Mouse (Mus musculus) adrenal gland, postnatal 14 days (tissue): Measurements from ENCODE around the gene Necab2. TPM values are rescaled to one million over a fixed set of nuclear protein-coding genes. Genes with fewer than 3 reads are reported as not detected.
A peak's percentile ranks its signal among the peaks of the same experiment; 100 is the strongest.

Experiments used
- DNase-seq: peaks from one replicate; pipeline ENCODE4 v3.0.0; 2021; ENCODE audit warnings: mixed read lengths
- total RNA-seq: library from RNA; stranded (reverse); gene quantifications from 2 replicates; pipeline ENCODE4 v1.2.3, GENCODE M21; 2021

Gene Necab2
- total RNA-seq, 1 experiment from 2014 or later, result 10.6 TPM

DNA sequence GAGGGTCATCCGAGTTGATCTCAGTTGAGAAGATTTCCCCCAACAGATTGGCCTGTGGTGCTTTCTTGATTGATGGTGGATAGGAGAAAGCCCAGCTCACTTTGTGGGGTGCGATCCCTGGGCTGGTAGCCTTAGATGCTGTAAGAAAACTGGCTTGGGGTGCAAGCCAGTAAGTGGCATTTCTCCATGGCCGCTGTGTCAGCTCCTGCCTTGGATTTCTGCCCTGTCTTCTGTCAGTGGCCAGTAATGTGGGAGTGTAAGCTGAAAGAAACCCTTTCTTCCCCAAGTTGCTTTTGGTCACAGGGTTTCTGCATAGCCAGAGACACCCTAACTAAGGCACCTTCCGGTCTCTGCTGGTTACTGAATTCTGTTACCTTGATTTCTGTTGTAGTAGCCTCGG lies 9.5 kb downstream of the Necab2 start:
- DNase-seq, result no peak

DNA sequence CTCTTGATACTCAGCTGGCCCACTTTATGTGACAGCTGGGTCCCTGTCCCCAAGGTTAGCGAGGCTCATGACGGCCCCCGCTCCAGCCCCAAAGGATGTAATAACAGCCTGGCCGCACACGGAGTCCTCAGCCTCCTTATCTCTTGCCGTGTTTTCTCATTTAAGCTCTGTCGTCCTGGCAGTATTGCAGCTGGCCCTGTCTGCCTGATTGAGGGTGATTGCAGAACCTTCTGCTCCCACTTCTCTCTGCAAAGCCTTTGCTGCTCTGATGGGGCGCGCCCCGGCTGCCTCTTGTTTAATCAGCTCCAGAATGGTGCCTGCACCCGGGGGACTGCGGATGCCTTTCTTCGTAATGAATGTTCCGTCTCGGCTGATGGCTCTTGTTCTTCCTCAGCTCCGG lies 13.2 kb downstream of the Necab2 start:
- peak; percentile 55 for DNase-seq

DNA sequence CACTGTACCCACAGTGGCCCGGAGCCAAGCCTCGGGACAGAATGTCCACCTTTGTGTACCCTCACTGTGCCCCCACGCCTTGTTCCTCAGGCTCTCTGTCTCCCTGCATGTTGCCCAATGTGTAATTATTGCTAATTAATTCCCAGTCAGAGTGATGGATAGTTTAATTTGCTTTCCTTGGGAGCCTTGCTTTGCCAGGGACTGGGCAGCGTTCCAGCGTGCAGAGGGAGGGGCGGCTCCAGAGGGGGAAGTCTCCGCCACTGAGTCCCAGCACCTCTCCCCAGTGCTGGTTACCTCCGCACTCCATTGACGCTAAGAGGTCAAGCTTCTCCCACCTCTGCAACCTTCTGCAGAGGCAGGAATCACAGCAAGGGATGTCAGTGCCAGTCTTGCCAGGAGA lies 14.8 kb downstream of the Necab2 start:
- DNase-seq, result peak; percentile 60

DNA sequence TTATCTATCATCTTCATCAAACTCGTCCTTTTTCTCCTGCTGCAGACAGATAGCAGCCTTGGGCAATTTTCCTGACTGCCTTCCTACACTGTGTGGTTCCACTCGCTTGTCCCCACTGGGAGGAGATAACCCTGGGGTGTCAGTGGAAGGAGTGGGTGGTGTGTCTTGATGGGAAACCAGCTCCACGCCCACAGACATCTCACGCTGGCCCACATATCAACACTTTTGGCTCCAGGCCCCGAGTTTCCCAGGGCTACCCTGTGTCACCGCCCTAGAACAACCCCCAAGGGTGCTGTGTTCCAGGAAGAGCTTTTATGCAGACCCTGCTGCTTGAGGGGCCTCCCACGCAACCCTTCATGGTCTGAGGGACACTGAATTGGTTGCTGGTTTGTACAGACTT lies 17.2 kb downstream of the Necab2 start:
- peak; percentile 31 for DNase-seq

DNA sequence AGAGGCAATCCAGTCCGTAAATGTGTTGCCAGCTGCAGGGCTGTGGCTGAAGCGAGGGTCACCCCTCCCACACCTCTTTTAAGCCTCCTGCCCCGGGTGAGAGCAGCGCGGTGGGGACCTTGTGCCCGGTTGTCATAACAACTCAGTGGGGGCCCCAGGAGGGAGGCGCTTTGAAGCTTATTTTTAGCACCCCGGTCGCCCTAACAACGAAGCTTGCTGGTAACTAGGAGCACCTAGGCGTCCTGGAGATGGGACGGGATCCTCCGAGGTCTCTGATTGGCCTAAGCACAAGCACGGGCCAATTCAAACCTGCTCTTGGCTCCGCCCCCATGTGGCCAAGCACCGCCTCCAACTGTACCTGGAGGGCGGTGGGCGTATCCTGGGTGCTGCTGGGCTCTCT lies 19.6 kb downstream of the Necab2 start:
- peak; percentile 60 for DNase-seq

DNA sequence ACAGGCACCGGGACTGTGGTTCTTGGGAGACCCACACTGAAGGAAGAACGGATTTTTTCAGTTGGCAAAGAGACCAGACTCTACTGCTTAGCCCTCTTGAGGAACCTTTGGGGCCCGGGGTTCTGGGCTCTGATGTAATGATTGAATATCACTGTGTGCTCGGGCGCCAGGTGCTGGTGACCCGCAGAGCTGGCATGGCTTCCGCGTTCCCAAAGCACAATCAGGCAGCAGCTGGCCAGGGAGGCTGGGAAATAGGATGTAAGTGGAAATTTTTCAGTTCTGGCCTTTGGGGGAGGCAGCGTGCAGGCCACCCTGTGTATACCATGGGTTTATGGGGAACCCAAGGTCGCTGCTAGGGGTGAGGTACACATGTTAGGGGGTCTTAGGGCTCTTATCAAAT lies 20.3 kb downstream of the Necab2 start:
- no peak for DNase-seq

DNA sequence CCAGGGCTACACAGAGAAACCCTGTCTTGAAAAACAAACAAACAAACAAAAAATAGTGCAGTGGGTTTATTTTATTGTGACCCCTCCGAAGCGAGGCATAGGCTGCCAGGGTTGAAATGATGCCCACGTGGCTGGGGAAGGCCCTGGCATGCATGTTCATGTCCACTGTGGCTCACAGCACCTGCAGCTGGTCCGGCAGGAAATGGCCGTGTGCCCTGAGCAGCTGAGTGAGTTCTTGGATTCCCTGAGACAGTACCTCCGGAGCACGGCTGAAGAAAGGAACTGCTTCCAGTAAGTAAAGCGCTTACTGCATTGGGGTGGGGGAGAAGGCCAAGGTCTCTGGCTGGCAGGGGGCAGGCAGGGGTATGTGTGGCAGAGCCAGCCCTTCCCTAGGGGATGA lies 21.6 kb downstream of the Necab2 start:
- DNase-seq, result no peak

DNA sequence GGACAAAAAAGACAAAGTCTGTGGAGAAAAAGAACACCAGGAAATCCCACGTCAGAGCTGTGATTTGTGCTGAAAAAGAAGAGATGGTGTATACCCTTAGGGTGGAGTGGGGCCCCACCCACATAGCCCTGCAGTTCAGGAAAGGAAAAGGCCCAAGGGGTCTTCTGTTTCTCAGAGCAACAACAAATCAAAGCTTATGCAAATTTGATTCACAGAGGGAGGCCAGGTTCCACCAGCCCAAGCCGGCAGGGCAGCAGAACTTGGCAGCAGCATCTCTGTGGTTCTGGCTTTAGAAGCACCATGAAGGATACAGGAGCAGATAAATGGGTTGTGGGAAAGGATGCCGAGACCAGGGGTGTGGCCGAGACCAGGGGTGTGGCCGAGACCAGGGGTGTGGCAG lies 32.2 kb downstream of the Necab2 start:
- DNase-seq, result no peak

DNA sequence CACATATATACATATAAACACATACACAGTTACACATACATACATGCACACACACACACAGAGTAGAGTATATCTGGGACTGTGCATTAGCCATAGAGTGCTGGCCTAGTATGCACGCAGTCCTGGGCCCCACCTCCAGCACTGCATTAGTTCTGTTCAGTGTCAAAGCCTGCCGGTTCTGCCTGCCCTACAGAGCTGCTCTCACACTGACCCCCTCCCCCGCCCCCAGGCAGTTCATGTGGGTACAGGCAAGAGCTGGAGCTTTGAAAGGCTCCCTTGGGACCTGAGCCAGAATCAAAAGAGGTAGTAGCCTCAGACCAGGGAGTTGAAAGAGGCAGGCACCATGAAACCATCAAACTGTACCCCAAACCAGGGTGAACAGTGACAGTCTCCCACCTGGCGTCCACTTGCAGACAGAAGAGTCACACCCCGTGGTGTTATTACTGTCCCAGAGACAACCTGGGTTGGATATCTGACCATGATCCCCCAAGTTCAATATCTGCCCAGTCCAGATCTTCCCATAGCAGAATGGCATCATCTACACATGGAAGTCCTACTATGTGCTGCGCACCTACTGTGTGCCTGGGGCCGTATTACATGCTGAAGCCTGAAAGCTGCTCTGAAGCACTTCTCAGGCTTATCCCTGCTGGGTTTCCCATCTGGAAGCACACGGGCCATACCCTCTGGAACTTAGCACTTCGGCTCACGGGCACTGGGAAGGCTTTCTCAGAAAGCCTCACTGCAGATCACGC lies 37.8 kb downstream of the Necab2 start:
- DNase-seq, result peak; percentile 56

DNA sequence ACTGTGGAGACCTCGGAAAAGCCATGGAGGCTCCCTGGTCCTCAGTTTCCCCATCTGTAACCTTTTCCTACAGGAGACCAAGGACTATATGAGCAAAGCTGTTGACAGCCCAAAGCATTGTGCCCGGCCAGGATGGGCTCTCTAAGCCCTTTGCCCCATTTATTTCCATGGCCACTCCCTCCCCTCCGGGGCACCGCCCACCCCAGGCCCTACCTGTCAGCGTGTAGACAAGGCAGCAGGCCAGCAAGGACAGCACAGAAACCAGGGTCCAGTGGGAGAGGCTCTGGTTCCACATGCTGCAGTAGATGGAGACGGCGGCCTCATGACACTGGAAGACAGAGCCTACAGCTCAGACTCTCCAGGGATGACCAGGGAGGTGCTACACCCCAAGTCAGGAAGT lies 40.6 kb downstream of the Necab2 start:
- DNase-seq, result no peak

DNA sequence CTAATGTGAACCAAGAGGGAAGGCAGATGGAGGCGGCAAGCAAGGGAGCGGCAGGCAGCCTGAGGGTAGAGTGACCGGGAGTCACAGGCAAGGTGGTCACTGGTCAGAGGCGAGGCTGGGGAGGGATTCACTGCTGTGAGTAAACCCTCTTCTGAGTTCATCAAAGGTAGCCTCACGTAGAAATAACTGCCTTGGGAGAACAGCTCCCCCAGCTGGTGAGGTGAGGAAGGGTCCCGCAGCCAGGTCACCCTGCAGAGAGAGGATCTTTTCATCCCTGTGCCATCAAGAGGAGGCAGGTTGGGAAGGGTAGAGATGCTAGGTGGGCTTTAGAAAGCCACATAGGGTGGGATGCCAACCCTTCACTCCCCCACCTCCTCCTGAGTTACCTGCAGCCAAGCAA lies 50.3 kb downstream of the Necab2 start:
- DNase-seq, result peak; percentile 78

DNA sequence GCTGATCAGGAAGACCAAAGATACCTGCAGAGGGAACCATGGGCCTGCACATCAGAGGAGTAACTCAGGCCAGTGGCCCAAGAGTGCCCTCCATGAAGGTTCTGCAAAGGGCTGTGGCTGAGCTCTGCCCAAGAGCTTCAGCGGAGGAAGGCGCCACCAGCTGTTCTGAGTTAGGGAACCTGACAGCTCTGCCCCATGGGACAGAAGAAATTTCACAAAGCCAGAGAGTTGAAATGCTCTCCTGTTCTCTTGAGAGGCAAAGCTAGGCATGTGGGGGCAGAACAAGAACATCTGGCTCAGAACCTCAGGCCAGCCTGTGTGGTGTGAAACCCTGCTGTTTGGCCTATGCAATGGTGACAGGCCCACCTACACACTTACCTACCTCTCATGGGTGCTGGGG lies 53.3 kb downstream of the Necab2 start:
- DNase-seq, result no peak

DNA sequence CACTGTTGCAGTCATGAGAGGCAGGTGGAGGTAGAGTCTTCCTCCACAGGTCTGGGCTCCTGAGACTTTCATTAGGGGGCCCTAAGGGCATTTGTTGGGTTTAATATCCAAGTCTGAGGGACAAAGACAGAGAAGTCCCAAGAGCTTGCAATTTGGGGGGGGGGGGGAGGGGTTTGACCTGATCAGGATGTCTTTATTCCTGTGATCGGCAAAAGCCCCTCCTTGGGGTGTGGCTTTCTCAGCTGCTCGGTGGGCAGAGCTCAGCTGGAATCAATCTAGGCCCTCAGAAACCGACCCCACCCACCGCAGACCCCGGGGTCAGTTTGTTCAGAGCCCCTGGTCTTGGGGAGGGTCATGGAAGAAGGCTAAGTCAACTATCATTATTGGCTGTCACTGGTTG lies 55.1 kb downstream of the Necab2 start, which contains the start of gene Slc38a8:
Gene Slc38a8 (minus strand): TSS at position 101 of the 400 bp plus-strand sequence.
- no peak for DNase-seq

DNA sequence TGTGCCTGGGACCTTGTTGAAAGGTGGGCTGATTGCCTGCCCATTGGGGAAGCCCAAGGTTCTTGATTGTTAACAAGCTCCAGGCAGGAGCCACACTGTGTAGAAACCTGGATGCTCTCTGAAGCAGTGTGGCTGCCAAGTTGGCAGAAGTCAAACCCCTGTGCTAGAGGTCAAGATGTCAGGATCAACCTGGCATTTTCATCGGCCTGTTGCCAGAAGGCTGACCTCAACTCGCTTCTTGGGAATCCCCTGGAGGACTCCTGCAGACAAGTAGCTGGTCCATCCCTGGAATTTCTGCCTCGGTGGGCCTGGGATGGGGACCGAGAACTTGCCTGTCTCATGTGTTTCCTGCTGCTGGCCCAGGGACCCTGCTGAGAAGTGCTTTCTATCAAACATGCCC lies 55.6 kb downstream of the Necab2 start:
- no peak for DNase-seq

DNA sequence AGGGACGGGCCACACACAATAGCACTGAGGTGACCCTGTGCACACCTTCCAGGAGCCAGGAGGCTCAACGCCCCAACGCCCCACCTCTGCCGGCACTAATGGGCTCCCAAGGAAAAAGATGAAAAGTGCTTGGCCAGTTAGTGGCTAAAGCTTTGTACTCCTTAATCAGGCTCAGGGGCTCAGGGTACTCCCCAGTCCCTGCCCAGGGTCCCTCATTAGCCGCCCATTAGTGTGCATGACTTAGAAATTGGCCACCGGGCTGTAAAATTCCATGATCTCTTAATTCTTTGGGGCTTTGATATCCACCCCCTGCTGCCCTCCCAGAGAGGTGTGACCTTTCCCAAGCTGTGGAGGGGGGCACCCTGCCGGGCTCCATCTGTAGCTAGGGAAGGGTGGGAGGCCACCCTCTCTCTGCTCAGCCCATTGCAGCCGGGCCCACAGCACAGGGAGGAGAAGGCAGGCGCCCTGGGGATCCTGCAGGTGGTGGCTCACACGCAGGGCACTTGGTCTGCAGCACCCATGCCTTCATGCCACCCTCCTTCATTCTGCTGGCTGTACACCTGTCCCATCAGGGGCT lies 56.8 kb downstream of the Necab2 start:
- no peak for DNase-seq

DNA sequence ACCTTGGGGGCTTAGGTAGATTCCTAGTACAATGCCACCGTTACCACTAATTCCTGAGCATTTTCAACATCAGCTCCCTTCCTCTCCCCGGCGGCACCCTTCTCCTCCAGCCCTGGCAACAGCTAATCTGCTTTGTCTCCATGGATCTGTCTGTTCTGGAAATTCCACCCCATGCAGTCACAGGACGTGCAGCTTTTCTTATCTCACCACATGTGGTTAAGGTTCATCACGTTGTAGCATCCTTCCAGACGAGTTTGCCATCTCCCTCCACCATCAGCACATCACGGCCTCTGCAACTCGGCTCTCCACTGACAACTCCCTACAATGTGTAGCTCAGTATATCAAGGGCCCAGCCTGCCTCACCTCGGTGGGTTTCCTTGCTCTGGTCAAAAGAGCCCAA lies 59.0 kb downstream of the Necab2 start:
- no peak for DNase-seq

DNA sequence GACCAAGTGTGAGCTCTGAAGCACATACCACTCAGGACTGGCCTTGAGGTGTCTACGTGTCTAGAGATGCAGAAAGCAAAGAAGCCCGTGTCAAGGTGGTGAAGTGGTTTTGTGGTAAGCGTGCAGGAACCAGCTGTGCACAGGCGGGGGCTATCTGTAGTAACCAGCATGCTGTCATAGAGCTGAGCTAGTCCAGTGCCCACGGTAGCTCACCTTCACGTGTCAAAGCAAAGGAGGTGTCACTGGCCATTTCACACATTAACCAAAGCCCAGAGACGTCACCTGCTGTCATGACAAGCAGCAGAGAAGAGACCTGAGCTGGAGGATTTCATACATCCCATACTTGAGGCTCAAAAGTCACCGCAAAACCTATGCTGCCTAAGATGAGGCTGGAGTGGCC lies 59.6 kb downstream of the Necab2 start:
- DNase-seq, result no peak

DNA sequence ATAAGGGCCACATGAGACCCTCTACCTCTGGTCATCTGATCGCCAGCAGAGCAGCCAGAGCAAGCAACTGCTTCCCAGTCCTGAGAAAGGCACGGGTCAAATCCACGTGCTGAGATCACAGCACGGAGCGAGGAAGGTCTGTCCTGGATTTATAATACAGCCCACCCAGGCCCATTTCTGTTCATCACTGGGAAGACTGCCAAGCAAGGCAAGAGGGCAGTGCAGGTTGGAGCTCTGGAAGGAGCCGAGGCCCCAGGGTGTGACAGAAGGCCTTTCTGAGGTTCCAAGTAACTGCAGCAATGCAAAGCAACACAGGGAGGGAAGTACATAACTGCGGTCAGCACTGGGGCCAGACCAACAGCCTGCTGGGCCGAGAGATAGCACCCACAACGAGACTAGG lies 64.0 kb downstream of the Necab2 start:
- no peak for DNase-seq

DNA sequence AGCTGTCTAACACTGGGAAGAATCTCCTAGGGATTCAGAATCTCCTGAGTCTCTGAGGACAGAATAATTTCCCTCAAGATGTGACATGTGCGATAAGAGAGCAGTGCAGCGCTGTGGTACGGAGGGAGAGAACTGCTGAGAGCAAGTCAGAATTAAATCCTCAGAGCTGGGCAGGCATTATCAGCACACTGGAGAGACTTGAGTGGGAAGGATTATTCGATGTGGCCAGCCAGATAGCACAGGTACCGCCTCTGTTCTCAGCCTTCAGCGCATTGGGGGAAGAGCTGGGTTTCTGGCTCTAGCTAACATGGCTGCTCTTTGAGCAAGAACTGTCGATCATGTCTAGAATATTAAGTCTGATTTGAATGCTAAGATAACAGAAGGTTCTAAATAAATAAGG lies 65.2 kb downstream of the Necab2 start:
- DNase-seq, result no peak

DNA sequence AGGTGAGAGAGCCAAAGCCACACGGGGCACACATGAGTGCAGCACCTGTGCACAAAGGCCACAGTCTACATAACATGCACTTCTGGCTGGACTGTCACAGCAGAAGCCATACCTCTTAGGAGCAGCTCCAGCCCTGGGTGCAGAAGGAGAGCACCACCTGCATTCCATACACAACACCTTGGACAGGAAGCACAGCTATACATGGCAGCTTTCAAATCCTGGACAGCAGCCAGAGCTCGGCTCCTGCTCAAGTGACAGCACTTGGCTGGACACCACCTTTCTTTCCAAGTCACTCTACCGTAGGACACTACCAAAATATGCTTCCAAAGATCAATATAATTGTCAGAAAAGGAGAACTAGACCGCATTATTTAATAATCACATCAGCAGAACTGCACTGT lies 66.9 kb downstream of the Necab2 start:
- no peak for DNase-seq

DNA sequence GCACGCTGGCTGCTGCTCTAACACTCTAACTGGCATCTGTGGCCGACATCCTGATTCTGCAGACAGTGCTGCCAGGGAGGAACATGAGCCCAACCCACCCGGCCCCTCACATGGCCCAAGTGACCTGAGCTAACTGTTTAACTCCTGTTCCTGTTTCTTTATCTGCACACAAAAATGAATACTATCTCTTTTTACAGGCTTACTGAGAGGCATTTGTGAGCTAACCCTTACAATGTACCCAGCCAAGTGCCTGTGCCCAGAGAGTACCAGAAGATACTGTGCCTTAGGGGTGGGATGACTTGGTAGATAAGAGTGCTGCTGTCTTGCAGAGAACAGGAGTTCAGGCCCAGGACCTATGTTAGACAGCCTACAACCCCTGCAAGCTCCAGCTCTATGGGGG lies 68.4 kb downstream of the Necab2 start:
- DNase-seq, result no peak

DNA sequence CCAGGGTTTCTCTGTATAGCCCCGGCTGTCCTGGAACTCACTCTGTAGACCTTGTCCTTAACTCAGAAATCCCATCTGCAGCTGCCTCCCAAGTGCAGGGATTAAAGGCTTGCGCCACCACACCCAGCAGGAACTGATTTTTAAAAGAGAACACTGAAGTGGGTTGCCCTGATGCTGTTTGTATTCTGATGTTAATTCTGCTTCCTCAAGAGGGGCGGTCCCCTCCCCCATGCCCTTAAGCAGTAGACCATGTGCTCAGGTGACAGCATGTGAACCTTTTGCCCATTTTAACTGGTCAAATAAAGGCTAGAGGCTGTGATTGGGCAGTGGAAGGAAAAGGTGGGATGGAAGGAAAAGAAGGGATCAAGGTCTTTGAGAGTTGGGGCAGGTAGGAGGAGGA lies 69.2 kb downstream of the Necab2 start:
- DNase-seq, result no peak

DNA sequence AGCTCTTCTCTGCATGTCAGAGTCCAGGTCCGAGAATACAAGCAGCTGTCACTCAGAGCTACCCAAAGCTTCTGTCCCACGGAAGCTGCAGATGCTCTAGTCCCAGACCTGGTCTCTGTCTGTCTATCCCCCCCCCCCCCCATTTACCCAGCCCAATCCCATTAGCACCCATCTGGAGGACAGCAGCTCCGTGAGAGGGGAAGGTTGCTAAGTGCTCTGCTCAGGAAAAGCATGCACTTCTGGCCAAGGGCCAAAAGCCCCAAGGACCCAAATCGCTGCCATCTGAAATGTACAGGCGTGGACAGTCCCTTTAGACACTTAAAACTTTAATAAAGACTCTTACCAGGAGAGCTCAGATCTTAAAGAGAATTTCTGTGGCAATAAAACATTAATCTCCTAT lies 70.2 kb downstream of the Necab2 start:
- no peak for DNase-seq

DNA sequence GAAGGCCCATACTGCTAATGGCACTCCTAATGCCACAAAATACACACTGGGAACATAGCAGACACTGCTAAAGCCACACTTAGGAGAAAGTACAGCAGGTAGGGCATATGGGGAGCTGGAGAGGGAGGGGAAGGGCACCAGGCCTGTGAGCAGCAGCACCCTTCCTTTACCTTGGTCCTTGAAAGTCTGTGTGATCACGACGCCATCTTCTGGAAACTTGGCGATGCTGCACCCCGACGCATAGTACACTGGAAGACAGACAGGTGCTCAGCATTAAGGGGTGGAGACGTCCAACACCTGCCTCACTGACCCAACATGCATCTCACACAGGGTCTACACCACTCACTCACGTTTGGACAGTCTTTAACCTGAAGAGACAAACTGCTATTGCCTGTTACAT lies 73.6 kb downstream of the Necab2 start:
- no peak for DNase-seq
